Mouse (Mus musculus) G1E (cell line): ENCODE results near the gene Ghrhr.

Experiments
- CTCF ChIP-seq: IDR thresholded peaks from 2 replicates; pipeline ENCODE4 v1.5.1; 2012; ENCODE audit warnings: low read depth, low read length, inconsistent platforms, mixed read lengths
- GATA1 ChIP-seq: IDR thresholded peaks from 2 replicates; pipeline ENCODE4 v1.6.1; 2012; ENCODE audit warnings: borderline replicate concordance, low read length, inconsistent platforms, mixed read lengths
- GATA2 ChIP-seq: IDR thresholded peaks from 2 replicates; pipeline ENCODE4 v1.6.1; 2012; ENCODE audit warnings: low read depth, low read length, inconsistent platforms, borderline replicate concordance
- TAL1 ChIP-seq: conservative IDR thresholded peaks from 2 replicates; pipeline ENCODE4 v1.6.1; 2012; ENCODE audit warnings: low read depth, low read length, inconsistent platforms, mixed read lengths

DNA sequence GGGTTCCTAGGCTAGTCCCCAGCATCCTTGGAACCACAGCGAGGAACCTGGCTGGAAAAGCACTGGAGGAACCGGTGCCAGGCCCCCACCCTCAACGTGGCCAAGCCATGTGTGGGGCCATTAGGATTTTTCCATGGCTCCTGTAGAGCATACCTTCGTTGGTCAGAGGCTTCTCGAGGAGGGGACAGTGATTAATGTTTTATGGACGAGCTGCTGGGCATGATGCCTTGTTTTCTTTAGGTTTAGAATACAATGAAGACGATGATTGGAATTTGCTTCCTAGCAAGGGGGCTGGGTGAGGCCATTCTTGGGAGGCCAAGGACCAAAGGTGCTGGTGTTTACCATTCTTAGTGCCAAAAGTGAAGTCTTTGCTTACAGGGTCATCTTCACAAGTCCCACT, 24.4 kb upstream of the Ghrhr start:
- TF ChIP-seq GATA2 (no peak), CTCF (no peak), TAL1 (no peak), GATA1 (no peak)
